Mouse (Mus musculus) granulocyte monocyte progenitor cell, adult 5-6 weeks (primary cell): ENCODE results near the gene Xpo4. TPM values are rescaled to one million over a fixed set of nuclear protein-coding genes. Genes with fewer than 3 reads are reported as not detected.
"Not testable (repeated sequence)": the region's sequence is repeated elsewhere in the genome, so short reads cannot be mapped to it uniquely, and the experiment has no call there.

Experiments used
- ATAC-seq: replicated peaks from 2 replicates; pipeline ENCODE4 v1.8.0; 2016; ENCODE audit warnings: mild to moderate bottlenecking, moderate TSS enrichment, inconsistent platforms; ENCODE audit not compliant: poor library complexity, severe bottlenecking
- total RNA-seq, 2 experiments: library from RNA; stranded (forward) in 1 of 2; stranded (reverse) in 1 of 2; fragments of 200-712, 200-1000 nt in 1 of 2; fragments of >200 nt in 1 of 2; fragmentation: Nextera tagmentation in 1 of 2; gene quantifications; 2 replicates each; pipeline ENCODE4 v1.2.3; 2014 to 2017

The Xpo4 gene
- total RNA-seq, 2 experiments from 2014 or later = 23.6 to 41.7 TPM

DNA sequence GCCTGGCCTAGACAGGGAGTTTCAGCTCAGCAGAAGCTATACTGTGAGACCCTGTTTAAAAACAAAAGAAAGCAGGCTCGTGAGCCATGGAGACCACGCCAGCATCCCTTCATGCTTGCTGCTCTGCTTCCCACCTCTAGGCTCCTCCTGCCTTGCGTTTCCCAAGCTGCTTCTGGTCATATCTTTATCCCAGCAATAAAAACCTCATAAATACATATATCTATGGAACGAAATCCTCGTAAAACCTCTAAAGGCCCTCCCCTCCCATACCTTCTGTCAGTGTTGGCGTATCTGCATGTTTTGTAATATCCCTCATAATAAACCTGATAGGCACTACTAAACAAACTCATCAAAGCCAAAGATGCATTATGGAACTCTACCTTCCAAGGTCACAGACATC is 21.4 kb upstream of the Xpo4 start:
- no peak for ATAC-seq

DNA sequence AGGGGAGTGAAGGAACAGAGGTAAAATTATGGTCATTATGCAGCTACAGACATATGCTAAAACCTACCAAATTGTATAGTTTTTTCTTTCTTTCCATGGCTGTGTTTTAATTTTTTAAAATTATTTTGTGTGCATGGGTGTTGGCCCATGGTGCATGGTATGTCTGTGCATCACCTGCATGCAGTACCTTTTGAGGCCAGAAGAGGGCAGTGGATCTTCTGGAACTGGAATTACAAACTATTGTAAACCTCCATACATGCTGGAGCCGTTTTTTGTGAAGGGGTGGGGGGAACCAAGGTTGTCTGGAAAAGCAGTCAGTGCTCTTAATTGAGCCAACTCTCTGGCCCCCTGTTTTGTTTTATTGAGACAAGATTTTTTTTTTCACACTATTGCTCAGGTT is 19.3 kb upstream of the Xpo4 start:
- ATAC-seq = peak; percentile 71

GRCm38 (mm10) chr14:57682751-57683150 is 17.5 kb upstream of the Xpo4 start:
- ATAC-seq = no peak

DNA sequence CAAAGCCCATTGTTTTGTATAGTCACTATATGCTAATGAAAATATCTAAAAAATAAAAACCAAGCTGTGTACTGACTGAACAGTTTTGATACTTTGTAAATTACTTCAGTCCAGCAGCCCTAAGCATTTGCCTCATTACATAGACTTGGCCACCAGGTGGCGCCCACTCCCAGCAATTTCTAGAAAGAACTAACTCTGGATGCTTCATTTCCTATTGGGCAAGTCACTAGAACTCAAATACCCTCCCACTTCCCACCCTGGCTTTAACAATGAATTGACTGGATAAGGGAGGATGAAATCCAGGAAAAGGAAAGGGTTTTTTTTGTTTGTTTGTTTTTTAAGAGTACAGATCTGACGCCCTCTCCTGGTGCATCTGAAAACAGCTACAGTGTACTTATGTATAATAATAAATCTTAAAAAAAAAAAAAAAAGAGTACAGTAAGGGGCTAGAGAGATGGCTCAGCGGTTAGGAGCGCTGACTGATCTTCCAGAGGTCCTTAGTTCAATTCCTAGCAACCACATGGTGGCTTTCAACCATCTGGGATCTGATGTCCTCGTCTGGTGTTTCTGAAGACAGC is 14.8 kb upstream of the Xpo4 start:
- ATAC-seq = peak; percentile 95

- no peak for ATAC-seq
Observed at GRCm38 (mm10) chr14:57679523-57679922, 14.3 kb upstream of the Xpo4 start.

DNA sequence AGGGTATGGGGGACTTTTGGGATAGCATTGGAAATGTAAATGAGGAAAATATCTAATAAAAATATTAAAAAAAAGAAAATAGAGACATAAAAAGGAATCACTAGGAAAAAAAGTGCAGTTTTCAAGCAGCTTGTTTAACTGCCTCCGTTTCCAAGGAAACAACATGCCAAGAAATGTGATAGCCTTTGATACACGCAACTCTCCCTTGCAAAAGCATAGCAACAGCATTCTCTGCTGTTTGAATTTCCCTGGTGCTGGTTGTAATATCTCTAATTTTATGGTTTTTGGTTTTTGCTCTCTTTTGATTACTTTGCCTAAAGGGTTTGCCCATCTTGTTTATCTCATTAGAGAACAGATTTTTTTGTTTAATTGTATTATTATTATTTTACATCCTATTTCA is 10.3 kb upstream of the Xpo4 start:
- ATAC-seq = no peak

- no peak for ATAC-seq
Observed at GRCm38 (mm10) chr14:57665628-57665950, 359 bp upstream of the Xpo4 start.

DNA sequence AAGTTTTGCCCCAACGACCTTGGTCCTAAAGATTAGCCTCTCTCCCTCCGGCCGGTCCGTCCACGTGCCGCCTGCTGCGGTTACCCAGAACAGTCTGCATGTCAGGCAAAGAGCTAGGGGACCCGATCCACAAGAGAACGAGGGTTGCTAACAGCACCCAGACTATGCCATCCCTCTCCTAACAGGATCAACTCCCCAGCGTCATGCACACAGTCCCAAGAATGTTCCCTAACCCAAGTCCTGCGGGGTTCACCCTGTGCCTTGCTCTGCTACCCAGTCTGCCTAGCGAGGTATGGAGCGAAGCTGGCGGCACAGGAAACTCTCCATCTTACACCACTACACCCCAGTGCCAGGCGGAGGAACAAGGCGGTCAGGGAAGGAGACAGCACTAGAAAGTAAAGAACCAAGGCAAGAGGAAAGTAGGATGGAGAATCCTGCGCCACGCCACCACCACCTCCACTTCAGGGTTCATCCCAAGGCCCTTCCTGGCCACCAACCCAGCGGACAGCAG is 864 bp downstream of the Xpo4 start:
- peak; percentile 46 for ATAC-seq

- no peak for ATAC-seq
Observed at GRCm38 (mm10) chr14:57663630-57664029, 1.6 kb downstream of the Xpo4 start.

DNA sequence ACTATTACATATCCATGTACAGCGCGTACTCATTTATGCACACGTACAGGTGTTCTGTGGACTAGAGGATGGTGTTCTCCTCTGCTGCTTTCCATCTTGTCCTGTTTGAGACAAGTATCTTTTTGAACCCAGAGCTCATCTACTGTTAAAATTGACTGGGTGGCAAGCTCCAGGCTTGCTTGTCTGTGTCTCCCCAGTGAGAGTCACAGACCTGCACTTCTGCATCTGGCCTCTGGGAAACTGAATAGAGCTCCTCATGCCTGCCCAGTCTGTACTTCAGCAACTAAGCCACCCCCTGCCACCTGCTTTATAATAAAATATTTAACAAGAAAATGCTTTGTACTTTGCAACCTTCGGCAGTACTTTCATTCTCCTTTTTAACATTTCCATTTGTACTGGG is 6.9 kb downstream of the Xpo4 start:
- peak; percentile 66 for ATAC-seq

DNA sequence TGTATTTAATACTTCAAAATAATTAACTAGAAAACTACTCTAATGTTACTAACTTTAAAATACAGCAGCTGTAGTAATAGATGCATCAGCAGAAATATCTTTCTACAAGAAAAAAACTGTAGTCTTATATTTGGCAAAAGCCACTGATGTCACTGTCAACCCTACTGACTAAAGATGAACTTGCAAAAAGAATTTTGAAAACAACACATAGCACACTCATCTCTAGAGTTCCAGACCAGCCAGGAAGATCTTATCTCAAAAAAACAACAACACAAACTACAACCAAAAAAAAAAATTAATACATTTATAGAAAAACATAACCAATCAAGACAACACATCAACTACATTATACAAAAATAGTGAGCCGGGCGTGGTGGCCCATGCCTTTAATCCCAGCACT is 7.7 kb downstream of the Xpo4 start:
- ATAC-seq = no peak

DNA sequence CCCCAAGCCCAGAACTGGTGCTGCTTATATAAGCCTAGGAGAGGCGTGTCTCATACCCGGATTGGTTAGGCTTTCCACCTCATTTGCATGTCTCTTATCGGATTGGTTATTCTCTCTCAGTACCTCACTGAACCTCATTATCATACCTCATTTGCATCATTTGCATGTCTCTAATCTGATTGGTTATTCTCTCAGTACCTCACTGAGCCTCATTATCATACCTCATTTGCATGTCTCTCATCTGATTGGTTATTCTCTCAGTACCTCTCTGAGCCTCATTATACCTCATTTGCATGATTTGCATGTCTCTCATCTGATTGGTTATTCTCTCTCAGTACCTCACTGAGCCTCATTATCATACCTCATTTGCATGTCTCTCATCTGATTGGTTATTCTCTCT is 8.7 kb downstream of the Xpo4 start:
- ATAC-seq = not testable (repeated sequence)

DNA sequence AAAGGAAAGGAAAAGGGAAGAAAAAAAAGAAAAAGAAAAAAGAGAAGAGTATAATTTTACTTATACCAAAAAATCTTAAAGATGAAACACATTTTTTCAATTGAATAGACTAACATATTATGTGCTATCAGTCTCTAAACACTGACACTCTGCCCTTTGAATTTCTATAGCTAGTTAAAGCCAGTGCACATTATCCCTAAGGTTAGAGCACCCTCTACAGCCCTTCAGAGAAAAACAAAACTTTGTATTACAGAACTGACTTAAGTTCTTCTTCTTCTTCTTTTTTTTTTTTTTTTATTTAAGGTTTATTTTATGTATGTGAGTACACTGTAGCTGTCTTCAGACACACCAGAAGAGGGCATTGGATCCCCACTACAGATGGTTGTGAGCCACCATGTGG is 15.7 kb downstream of the Xpo4 start:
- ATAC-seq = no peak

GRCm38 (mm10) chr14:57646155-57646554 is 19.1 kb downstream of the Xpo4 start:
- ATAC-seq = no peak

DNA sequence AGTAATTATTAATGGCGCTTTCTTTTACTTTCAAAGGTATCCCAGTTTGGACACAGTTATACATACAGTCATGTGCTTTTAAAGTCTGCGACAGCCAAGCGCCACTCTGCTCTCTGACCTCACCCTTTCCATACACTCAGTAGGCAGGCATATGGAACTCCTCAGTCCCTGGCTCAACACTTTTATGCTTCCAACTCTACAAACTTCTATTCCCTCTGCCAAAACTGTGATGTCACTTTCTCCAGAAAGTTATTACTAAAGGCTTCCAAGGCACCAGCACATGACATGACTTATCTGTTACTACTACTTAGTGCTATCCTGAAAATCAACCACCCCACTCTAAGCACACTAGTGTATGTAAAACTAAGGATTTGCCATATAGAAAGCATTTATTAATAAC is 26.1 kb downstream of the Xpo4 start:
- ATAC-seq = no peak

- ATAC-seq = no peak
Observed at GRCm38 (mm10) chr14:57634141-57634540, 31.1 kb downstream of the Xpo4 start.

GRCm38 (mm10) chr14:57629595-57629994 is 35.6 kb downstream of the Xpo4 start:
- ATAC-seq = no peak

GRCm38 (mm10) chr14:57622934-57623333 is 42.3 kb downstream of the Xpo4 start:
- ATAC-seq = no peak

- ATAC-seq = no peak
Observed at GRCm38 (mm10) chr14:57621699-57622098, 43.5 kb downstream of the Xpo4 start.

GRCm38 (mm10) chr14:57620598-57621236 is 44.5 kb downstream of the Xpo4 start:
- ATAC-seq = no peak

- peak; percentile 95 for ATAC-seq
Observed at GRCm38 (mm10) chr14:57619487-57619886, 45.7 kb downstream of the Xpo4 start.

- peak; percentile 75 for ATAC-seq
Observed at GRCm38 (mm10) chr14:57617675-57618074, 47.6 kb downstream of the Xpo4 start.
